Mouse (Mus musculus) liver, adult (tissue): Measurements from ENCODE around the gene Kif1b.

Experiments used
- GATA4 ChIP-seq: IDR thresholded peaks from 2 replicates; pipeline ENCODE4 v1.6.1; 2014; ENCODE audit warnings: mild to moderate bottlenecking, low read length; ENCODE audit not compliant: insufficient replicate concordance

Gene Kif1b

GRCm38 (mm10) chr4:149171581-149171981, 135.9 kb downstream of the Kif1b start:
- TF ChIP-seq GATA4 = no peak

- no peak; the same call in 1 of the 2 replicates for TF ChIP-seq GATA4
Observed at GRCm38 (mm10) chr4:149170394-149170931, 137.0 kb downstream of the Kif1b start.

GRCm38 (mm10) chr4:149168016-149168415, 139.5 kb downstream of the Kif1b start:
- TF ChIP-seq GATA4 = no peak

- TF ChIP-seq GATA4 = no peak
Observed at GRCm38 (mm10) chr4:149166957-149167611, 140.4 kb downstream of the Kif1b start.

- no peak for TF ChIP-seq GATA4
Observed at GRCm38 (mm10) chr4:149166215-149166946, 141.1 kb downstream of the Kif1b start, which contains the start of gene Pgd. Pgd (minus strand) TSS chr4:149166771.

GRCm38 (mm10) chr4:149164150-149164549, 143.3 kb downstream of the Kif1b start:
- TF ChIP-seq GATA4 = no peak

GRCm38 (mm10) chr4:149163196-149163595, 144.3 kb downstream of the Kif1b start:
- no peak for TF ChIP-seq GATA4

- TF ChIP-seq GATA4 = no peak
Observed at GRCm38 (mm10) chr4:149161166-149161565, 146.3 kb downstream of the Kif1b start.

- no peak for TF ChIP-seq GATA4
Observed at GRCm38 (mm10) chr4:149159891-149160290, 147.6 kb downstream of the Kif1b start.

- no peak for TF ChIP-seq GATA4
Observed at GRCm38 (mm10) chr4:149159203-149159602, 148.3 kb downstream of the Kif1b start.

GRCm38 (mm10) chr4:149157415-149157973, 150.0 kb downstream of the Kif1b start:
- TF ChIP-seq GATA4 = no peak

- TF ChIP-seq GATA4 = no peak
Observed at GRCm38 (mm10) chr4:149155711-149156110, 151.8 kb downstream of the Kif1b start.

- no peak for TF ChIP-seq GATA4
Observed at GRCm38 (mm10) chr4:149154859-149155258, 152.6 kb downstream of the Kif1b start.

- TF ChIP-seq GATA4 = no peak
Observed at GRCm38 (mm10) chr4:149150721-149151120, 156.8 kb downstream of the Kif1b start.

GRCm38 (mm10) chr4:149150256-149150655, 157.2 kb downstream of the Kif1b start:
- no peak for TF ChIP-seq GATA4

- no peak for TF ChIP-seq GATA4
Observed at GRCm38 (mm10) chr4:149149611-149150010, 157.9 kb downstream of the Kif1b start.
